Mouse (Mus musculus): ENCODE measurements around the gene Actl10. TPM values are rescaled to one million over a fixed set of nuclear protein-coding genes. Genes with fewer than 3 reads are reported as not detected.

Gene Actl10
- total and polyA plus RNA-seq, 2 experiments from 2014 or later, result 0.52 TPM; not detected in 1

DNA sequence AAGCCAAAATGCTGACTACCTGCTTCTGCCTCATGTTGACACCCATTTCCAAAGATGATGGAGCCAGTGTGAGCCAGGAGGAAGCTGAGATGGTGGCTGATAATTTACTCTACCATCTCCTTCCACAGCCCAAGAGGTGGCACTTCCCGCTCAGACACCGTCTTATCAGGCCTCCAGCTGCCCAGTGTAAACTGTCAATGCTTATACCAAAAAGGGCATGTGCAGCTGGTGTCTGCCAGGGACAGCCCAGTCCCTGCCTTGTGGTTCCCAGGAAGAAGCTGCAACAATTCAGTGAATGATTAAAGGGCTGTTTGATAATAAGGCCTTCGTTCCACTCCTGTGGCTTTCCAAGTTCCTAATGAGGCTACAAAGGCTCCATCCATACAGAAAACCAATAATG lies 12.9 kb upstream of the Actl10 start:
- no peak for DNase-seq (ENCODE audit: low spot score)
- ATAC-seq, result no peak

DNA sequence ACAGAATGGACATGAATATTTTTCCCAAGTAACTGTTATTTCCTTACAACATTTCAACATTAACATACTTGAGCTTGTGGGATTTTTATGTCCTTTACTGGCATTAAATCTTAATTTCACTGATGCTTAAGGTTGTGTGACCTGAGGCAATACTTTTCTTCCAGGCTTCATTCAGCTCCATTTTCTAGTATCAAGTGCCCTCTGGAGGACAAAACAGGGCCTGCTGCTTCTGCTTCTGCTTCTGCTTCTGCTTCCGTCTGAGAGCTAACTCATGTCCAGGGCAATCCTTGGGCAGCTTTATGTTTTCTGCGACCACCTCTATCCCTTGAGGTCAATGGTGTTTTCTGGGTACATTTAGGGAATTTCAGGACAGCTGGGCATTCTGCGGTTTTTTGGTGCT lies 11.9 kb upstream of the Actl10 start:
- no peak overlapping the region for H3K9ac ChIP-seq (replicated peaks; ENCODE audit: low read length)
- 70% methylated on average over 3 of the region's 3 CpGs for WGBS
- peak; percentile 81 for TF ChIP-seq CTCF (IDR thresholded peaks at IDR 0.05; ENCODE audit: low read depth)
- H3K4me2 ChIP-seq (ENCODE audit: low read depth, low read length), result no peak overlapping the region
- no peaks in the 10 kb centered on the region; the same call in 1 of the 2 replicates for H3K4me1 ChIP-seq (ENCODE audit: insufficient read depth, low read length)
- H3K9me3 ChIP-seq (ENCODE audit: low read length), result no peaks in the 10 kb centered on the region
- peaks cover 14% of the 10 kb centered on the region; the same call in 1 of the 2 replicates for H3K36me3 ChIP-seq (ENCODE audit: insufficient read depth, low read length)
- H3K27ac ChIP-seq, result no peak overlapping the region
- H3K4me3 ChIP-seq (ENCODE audit: low read length), result no peak overlapping the region
- ATAC-seq, result no peak
- H3K27me3 ChIP-seq (ENCODE audit: insufficient read depth, low read length), result no peaks in the 10 kb centered on the region
- DNase-seq (ENCODE audit: low spot score), result peak; percentile 79

More for the DNA sequence above, 12.9 kb upstream of the Actl10 start:
- WGBS, result 25% methylated on average over 3 of the region's 3 CpGs
- no peak overlapping the region for H3K9ac ChIP-seq (replicated peaks; ENCODE audit: low read length)
- H3K36me3 ChIP-seq (ENCODE audit: insufficient read depth, low read length), result peaks cover 18% of the 10 kb centered on the region; the same call in 1 of the 2 replicates
- no peaks in the 10 kb centered on the region; the same call in 1 of the 2 replicates for H3K4me1 ChIP-seq (ENCODE audit: insufficient read depth, low read length)
- no peak overlapping the region for H3K4me2 ChIP-seq (ENCODE audit: low read depth, low read length)
- H3K4me3 ChIP-seq (ENCODE audit: low read length), result no peak overlapping the region
- no peaks in the 10 kb centered on the region for H3K27me3 ChIP-seq (ENCODE audit: insufficient read depth, low read length)
- H3K9me3 ChIP-seq (ENCODE audit: low read length), result no peaks in the 10 kb centered on the region
- TF ChIP-seq CTCF (IDR thresholded peaks at IDR 0.05; ENCODE audit: low read depth), result no peak
- peak overlapping the region; percentile 67 for H3K27ac ChIP-seq

DNA sequence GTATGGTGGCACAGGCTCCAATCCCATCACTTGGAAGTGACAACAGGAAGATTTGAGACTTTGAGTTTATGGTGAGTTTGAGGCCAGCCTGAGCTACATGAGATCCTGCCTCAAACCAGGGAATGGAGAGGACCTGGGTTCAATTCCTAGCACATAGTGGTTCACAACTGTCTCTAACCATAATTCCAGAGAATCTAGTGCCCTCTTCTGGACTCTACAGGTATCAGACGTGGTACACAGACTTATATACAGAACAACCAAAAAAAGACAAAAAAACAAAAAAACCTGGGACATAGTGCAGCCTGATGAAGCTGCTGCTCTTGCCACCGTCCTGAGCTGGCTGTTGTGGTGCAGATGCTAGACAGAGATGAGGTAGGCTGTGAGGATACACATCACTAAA lies 9.9 kb upstream of the Actl10 start:
- H3K4me3 ChIP-seq (ENCODE audit: low read length), result no peak overlapping the region
- WGBS, result 82% methylated on average over 2 of the region's 2 CpGs
- peaks cover 3% of the 10 kb centered on the region; the same call in 1 of the 2 replicates for H3K36me3 ChIP-seq (ENCODE audit: insufficient read depth, low read length)
- H3K27me3 ChIP-seq (ENCODE audit: insufficient read depth, low read length), result no peaks in the 10 kb centered on the region
- TF ChIP-seq CTCF (IDR thresholded peaks at IDR 0.05; ENCODE audit: low read depth), result peak; percentile 9; the same call in 1 of the 2 replicates
- no peaks in the 10 kb centered on the region for H3K9me3 ChIP-seq (ENCODE audit: low read length)
- ATAC-seq (no peak), DNase-seq (ENCODE audit: low spot score) (no peak)
- no peak overlapping the region for H3K4me2 ChIP-seq (ENCODE audit: low read depth, low read length)
- H3K27ac ChIP-seq, result no peak overlapping the region
- H3K9ac ChIP-seq (replicated peaks; ENCODE audit: low read length), result no peak overlapping the region
- no peaks in the 10 kb centered on the region; the same call in 1 of the 2 replicates for H3K4me1 ChIP-seq (ENCODE audit: insufficient read depth, low read length)

DNA sequence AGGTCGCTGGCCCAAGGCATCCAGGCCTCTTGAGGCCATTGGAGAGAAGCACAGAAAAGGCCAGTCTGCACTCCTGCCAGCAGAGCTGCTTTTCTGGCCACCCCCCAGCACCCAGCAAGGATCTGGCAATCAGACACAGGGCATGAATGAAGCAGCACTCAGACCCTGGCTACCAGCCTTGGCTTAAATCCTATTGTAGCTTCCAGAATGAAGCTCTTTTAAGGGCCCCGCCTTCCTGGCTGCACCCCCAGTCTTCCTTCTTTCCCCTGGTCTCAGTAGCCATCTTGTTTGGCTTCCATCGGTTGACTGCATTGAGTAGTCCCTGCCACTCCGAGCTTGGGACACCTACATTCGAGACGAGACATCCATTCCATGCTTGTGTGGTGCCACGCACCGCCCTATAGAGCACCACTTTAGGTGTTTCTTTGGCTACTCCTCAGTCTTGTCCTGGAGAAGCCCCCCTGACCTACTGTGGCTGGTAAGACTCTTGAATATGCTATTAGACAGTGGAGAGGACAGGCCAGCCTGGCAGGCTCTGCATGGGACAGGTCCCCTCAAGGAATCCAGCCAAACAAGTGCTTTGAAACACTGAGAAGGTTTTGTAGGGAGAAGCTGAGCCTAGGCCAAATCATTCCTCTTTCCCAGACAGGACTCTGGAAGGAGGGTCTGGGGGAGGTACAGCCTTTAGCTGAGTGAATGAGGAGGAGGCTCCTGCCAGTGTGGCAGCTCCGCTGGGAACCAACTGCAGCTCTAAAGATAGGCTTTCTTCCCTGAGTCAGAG lies 7.8 kb upstream of the Actl10 start:
- 54% methylated on average over 9 of the region's 9 CpGs for WGBS
- Histone ChIP-seq H3K27ac (peak overlapping the region; percentile 85), H3K9ac (replicated peaks; ENCODE audit: low read length) (no peak overlapping the region), H3K4me3 (ENCODE audit: low read length) (no peak overlapping the region), H3K9me3 (ENCODE audit: low read length) (no peaks in the 10 kb centered on the region), H3K4me1 (ENCODE audit: insufficient read depth, low read length) (no peaks in the 10 kb centered on the region), H3K4me2 (ENCODE audit: low read depth, low read length) (no peak overlapping the region), H3K36me3 (ENCODE audit: insufficient read depth, low read length) (no peaks in the 10 kb centered on the region), H3K27me3 (ENCODE audit: insufficient read depth, low read length) (no peaks in the 10 kb centered on the region)
- TF ChIP-seq CTCF (IDR thresholded peaks at IDR 0.05; ENCODE audit: low read depth), result peak; percentile 32
- ATAC-seq (peak; percentile 91), DNase-seq (ENCODE audit: low spot score) (peak; percentile 92)

DNA sequence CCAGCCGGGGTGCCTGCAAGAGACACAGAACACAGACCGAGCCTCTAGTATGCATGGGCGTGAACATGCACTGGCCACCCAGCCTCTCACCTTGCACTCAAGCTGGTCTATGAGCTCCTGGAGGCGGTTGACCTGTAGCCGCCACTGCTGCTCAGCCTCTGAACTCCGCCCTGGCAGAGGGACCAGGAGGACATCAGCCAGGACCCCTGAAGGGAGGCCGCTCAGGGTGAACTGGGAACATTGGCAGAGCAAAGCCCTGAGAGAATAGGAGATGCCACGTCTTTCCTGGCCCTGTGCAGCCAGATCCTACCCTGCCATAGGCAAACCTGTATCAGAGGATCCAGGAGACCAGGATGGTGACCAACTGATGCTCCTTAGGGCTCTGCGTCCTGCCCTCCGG lies 4.9 kb upstream of the Actl10 start, which contains the start of gene 1700003F12Rik:
Gene 1700003F12Rik (plus strand): TSS at position 375 of the 400 bp plus-strand sequence.
- Histone ChIP-seq H3K4me1 (ENCODE audit: insufficient read depth, low read length) (peaks cover 9% of the 10 kb centered on the region), H3K27me3 (ENCODE audit: insufficient read depth, low read length) (no peaks in the 10 kb centered on the region)
- 92% methylated on average over 10 of the region's 10 CpGs for WGBS

DNA sequence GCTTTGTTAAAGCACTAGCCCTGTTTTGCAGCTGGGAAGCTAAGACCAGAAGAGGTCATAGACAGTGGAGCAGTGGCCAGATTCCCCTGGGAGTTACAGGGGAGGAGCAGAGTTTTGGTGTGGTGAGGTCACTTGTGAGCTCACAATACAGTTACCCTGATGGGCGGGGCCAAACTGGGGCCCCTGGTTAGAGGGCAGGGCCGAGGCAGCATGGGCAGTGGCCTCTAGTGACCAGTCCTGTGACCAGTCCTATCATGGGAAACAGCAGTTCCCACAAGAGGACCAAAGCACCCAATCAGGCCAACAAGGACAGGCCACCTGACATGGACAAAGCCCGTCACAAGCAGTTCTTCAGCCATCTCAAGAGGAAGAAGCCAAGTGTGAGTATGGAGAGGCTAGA lies 2.9 kb upstream of the Actl10 start:
- H3K4me2 ChIP-seq (ENCODE audit: low read depth, low read length), result no peak overlapping the region
- H3K36me3 ChIP-seq (ENCODE audit: insufficient read depth, low read length), result no peaks in the 10 kb centered on the region
- no peak overlapping the region for H3K9ac ChIP-seq (replicated peaks; ENCODE audit: low read length)
- H3K27ac ChIP-seq, result no peak overlapping the region
- no peak overlapping the region for H3K4me3 ChIP-seq (ENCODE audit: low read length)
- H3K9me3 ChIP-seq (ENCODE audit: low read length), result no peaks in the 10 kb centered on the region
- DNase-seq (ENCODE audit: low spot score) (no peak), ATAC-seq (no peak)
- TF ChIP-seq CTCF (IDR thresholded peaks at IDR 0.05; ENCODE audit: low read depth), result no peak
- peaks cover 13% of the 10 kb centered on the region for H3K4me1 ChIP-seq (ENCODE audit: insufficient read depth, low read length)
- 61% methylated on average over 3 of the region's 3 CpGs for WGBS
- no peaks in the 10 kb centered on the region for H3K27me3 ChIP-seq (ENCODE audit: insufficient read depth, low read length)

More for the DNA sequence above, 4.9 kb upstream of the Actl10 start, which contains the start of gene 1700003F12Rik:
- Histone ChIP-seq H3K4me2 (ENCODE audit: low read depth, low read length) (no peak within 1 kb of the TSS), H3K36me3 (ENCODE audit: insufficient read depth, low read length) (no peaks in the 10 kb centered on the region), H3K9me3 (ENCODE audit: low read length) (no peaks in the 10 kb centered on the region), H3K27ac (no peak within 1 kb of the TSS), H3K4me3 (ENCODE audit: low read length) (no peak within 1 kb of the TSS), H3K9ac (replicated peaks; ENCODE audit: low read length) (no peak within 1 kb of the TSS)
- DNase-seq (ENCODE audit: low spot score), result no peak
- TF ChIP-seq CTCF (IDR thresholded peaks at IDR 0.05; ENCODE audit: low read depth), result no peak
- ATAC-seq, result no peak

Measured in hindbrain, postnatal 0 days (tissue).